18 mouse cellular contexts compared by ENCODE assay signal in genomic region chr11:118754535-118754934, GRCm38 (mm10).
DNase-seq lines count a peak whose midpoint lies in the region; ATAC-seq and TF ChIP-seq lines count a peak whose summit lies in the region.
"Had no signal": no experiment of that assay in that cellular context is flagged by ENCODE, and none has a peak within 500 bp of the region (broad histone marks: within the 10 kb centered on the region; RNA-seq: fewer than 3 reads in every experiment).

No protein-coding gene starts in this region.

- no peak overlapping the region for H3K4me3 ChIP-seq in forebrain, postnatal 0 days (ENCODE audit: low read depth, low read length)
- no peak overlapping the region for H3K4me3 ChIP-seq in midbrain, embryonic 16.5 days (ENCODE audit: low read depth, low read length)
- H3K4me3 ChIP-seq: gastrocnemius, adult 2 months; heart, adult 2 months; liver, embryonic 13.5 days had no signal

- no peak overlapping the region for H3K27ac ChIP-seq in forebrain, postnatal 0 days (ENCODE audit: low read depth, low read length)
- H3K27ac ChIP-seq in midbrain, embryonic 16.5 days (ENCODE audit: low read length), result peak overlapping the region; percentile 36
- H3K27ac ChIP-seq: gastrocnemius, adult 2 months; heart, adult 2 months; liver, embryonic 13.5 days had no signal

- peak; percentile 56 to 62 for DNase-seq in cerebellum, postnatal 10 days
- DNase-seq in cerebellum, adult 11-12 months, result no peak
- DNase-seq in forebrain, postnatal 0 days, result no peak
- no peak for DNase-seq in kidney, postnatal 14 days
- DNase-seq in retina, embryonic 14.5 days (ENCODE audit: low spot score), result no peak
- no peak for DNase-seq in spleen, adult 18-20 months
- DNase-seq: adrenal gland, postnatal 14 days; cerebellum, postnatal 14 days; gastrocnemius, adult 2 months; heart, adult 2 months; kidney, adult 11 months; kidney, postnatal 36 days; liver, embryonic 13.5 days; right cerebral cortex, adult 18-20 months; thymus, postnatal 36 days had no signal

- peaks cover 37% of the 10 kb centered on the region for H3K4me1 ChIP-seq in forebrain, postnatal 0 days (ENCODE audit: insufficient read depth)
- H3K4me1 ChIP-seq in midbrain, embryonic 16.5 days (ENCODE audit: control insufficient read depth, insufficient read depth, low read length), result peaks cover 34% of the 10 kb centered on the region
- H3K4me1 ChIP-seq: liver, embryonic 13.5 days had no signal

- no peaks in the 10 kb centered on the region for H3K9me3 ChIP-seq in forebrain, postnatal 0 days (ENCODE audit: low read length)
- H3K9me3 ChIP-seq in midbrain, embryonic 16.5 days (replicated peaks; ENCODE audit: control insufficient read depth, low read length, poor library complexity, severe bottlenecking), result no peaks in the 10 kb centered on the region
- H3K9me3 ChIP-seq: liver, embryonic 13.5 days had no signal

- H3K4me2 ChIP-seq in forebrain, postnatal 0 days (ENCODE audit: low read depth), result no peak overlapping the region
- H3K4me2 ChIP-seq in midbrain, embryonic 16.5 days (ENCODE audit: low read length), result no peak overlapping the region
- H3K4me2 ChIP-seq: liver, embryonic 13.5 days had no signal

- ATAC-seq in common myeloid progenitor, adult 5-6 weeks (replicated peaks; ENCODE audit: low read depth, poor library complexity, severe bottlenecking), result 0 out of 2 replicates have a peak, but pooled peaks have one; percentile 15
- ATAC-seq in forebrain, postnatal 0 days, result 0 out of 2 replicates have a peak, but pooled peaks have one; percentile 16
- 0 out of 2 replicates have a peak, but pooled peaks have one; percentile 44 for ATAC-seq in midbrain, embryonic 16.5 days
- ATAC-seq: lung, postnatal 0 days had no signal

- H3K9ac ChIP-seq in forebrain, postnatal 0 days, result no peak overlapping the region
- 0 out of 2 replicates have a peak overlapping the region, but pooled peaks have one; percentile 45 for H3K9ac ChIP-seq in midbrain, embryonic 16.5 days (ENCODE audit: low read depth, low read length)
- H3K9ac ChIP-seq: liver, embryonic 13.5 days had no signal

- no peaks in the 10 kb centered on the region for H3K27me3 ChIP-seq in forebrain, postnatal 0 days (ENCODE audit: insufficient read depth, low read length)
- no peaks in the 10 kb centered on the region for H3K27me3 ChIP-seq in midbrain, embryonic 16.5 days (ENCODE audit: control insufficient read depth, insufficient read depth, low read depth, low read length)
- H3K27me3 ChIP-seq: liver, embryonic 13.5 days had no signal

- TF ChIP-seq CTCF in forebrain, postnatal 0 days (IDR thresholded peaks at IDR 0.05; ENCODE audit: low read depth), result no peak

- no peaks in the 10 kb centered on the region for H3K36me3 ChIP-seq in forebrain, postnatal 0 days (ENCODE audit: insufficient read depth)
- H3K36me3 ChIP-seq in midbrain, embryonic 16.5 days (ENCODE audit: control insufficient read depth, insufficient read depth, low read length), result no peaks in the 10 kb centered on the region
- H3K36me3 ChIP-seq: liver, embryonic 13.5 days had no signal

- WGBS in forebrain, postnatal 0 days, result 60% methylated on average over 4 of the region's 4 CpGs
- WGBS in midbrain, embryonic 16.5 days, result 58% methylated on average over 4 of the region's 4 CpGs

Comparison
In these comparisons a context has a peak if more than half of its experiments do, and no peak if none do; other contexts are left out.
1. DNase-seq: peak in cerebellum, postnatal 10 days (2 of 2); none in cerebellum, adult 11-12 months (single experiment), forebrain, postnatal 0 days (single experiment), kidney, postnatal 14 days (single experiment), retina, embryonic 14.5 days (single experiment) and spleen, adult 18-20 months (0 of 2).
2. Peak in every context shown above with its lines, with median percentiles within 50 percentile points of each other: ATAC-seq.